Mouse (Mus musculus): ENCODE results near the gene Prkce.

The Prkce gene

DNA sequence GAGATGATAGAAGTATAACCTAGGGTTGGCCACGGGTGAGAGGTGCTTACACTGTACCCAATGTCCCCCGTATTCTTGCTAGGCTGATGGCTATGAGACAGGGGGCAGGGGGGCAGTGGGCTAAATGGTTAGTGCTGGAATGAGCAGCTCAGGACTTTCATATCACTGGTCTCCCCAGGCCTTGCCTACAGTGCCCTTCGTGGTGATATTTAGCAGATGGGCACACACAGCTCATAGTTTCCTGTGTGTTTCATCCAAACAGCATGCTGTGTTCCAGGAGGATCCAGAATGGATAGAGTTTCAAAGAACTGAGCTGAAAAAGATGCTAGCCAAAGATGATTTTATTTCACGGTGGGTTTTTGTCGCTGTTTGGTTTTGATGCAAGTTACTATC lies 241.0 kb downstream of the Prkce start:
- DNase-seq (ENCODE audit: low spot score in 2 of 2): no peak

DNA sequence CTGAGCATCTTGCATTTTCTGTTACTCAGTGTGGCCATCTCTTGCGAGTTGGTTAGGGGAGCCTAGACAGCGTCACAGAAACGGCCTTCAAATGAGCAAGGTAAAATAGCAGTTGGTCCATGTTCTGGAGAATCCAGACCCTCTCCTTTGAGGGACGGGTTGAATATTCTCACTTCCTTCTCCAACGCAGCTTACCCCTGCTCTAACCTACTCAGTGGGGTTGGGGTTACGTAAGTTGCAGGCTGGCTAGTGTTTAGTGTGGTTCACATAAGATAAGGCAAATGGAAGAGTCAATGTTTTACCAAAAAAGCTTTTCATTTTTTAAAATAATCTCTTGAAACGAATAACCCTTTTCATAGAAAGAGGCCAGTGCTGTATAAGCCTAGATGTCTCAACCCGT lies 241.9 kb downstream of the Prkce start:
- DNase-seq (ENCODE audit: low spot score in 2 of 2): no peak

DNA sequence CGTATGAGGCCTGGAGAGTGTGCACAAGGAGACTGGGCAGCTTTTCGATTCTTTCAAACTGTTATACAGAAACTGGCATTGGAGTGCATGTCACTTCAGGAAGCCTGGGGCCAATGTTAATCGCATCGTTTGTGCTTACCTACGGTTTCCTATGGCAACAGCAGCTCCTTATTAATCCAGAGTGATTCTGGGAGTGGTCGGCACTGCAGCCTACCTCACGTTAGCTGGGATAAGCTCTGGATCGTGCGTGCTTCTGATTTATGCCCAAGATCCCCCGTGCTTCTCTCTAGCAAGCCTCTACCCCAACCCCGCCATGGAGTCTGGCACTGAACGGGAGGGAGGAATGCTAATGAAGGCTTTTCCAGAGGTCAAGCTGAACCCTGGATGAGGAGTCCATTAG lies 242.9 kb downstream of the Prkce start:
- DNase-seq (ENCODE audit: low spot score in 2 of 2): no peak

DNA sequence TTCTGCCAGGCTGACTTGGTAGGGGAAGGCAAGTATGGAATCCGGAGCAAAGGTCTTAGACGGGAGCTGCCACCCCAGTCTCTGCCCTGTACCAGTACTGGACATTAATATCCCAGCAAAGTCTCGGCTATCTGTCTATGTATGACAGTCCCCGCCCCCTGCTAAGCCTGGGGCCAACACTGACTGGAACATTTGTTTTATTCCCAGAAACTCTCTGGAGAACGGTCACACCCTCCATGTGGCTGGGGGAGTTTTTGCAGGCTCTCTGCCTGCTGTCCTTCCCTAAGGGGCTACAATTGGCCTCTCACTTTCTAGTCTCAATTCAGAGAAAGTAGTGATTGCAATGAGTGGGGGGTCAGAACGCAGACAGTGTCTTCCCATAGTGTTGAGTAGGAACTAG lies 244.6 kb downstream of the Prkce start:
- DNase-seq (ENCODE audit: low spot score in 2 of 2): no peak

DNA sequence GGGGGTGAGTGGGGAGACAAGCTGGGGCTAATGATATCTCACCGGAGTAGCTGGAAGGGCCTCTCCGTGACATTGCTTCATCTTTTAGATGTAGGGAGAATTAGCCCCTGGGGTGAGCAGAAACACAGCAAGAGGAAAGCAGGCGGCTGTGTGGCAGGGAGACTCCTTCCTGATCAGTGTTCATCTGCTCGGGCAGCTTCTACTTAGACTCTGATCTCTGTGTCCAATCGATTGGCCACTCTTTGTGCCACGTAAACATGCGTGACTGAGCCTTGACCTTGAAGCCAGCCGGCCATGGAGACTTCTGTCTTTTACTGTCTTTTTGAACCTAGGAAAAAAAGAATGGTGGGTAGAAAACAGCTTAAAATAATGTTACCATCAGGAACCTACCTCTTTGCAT lies 247.0 kb downstream of the Prkce start:
- no peak for DNase-seq (ENCODE audit: low spot score in 2 of 2)

DNA sequence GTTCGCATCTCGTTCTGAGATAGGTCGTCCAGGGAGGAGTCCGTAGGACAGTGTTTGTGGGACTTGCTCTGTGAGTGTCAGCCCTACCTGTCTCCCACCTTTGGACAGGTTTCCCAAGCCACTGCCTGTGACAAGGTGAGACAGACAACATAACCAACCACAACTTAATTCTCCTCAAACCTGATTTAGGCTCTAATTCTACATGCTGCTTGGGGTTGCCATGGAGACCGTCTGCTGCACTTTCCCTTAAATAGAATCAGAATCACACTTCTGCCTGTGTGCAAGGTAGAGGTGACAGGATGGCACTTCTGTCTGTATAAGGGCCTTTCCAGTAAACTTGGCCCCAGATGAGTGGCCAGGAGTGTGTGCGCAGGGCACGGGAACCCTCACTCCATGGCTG lies 248.4 kb downstream of the Prkce start:
- DNase-seq (ENCODE audit: low spot score in 2 of 2): peak; percentile 41 to 47

DNA sequence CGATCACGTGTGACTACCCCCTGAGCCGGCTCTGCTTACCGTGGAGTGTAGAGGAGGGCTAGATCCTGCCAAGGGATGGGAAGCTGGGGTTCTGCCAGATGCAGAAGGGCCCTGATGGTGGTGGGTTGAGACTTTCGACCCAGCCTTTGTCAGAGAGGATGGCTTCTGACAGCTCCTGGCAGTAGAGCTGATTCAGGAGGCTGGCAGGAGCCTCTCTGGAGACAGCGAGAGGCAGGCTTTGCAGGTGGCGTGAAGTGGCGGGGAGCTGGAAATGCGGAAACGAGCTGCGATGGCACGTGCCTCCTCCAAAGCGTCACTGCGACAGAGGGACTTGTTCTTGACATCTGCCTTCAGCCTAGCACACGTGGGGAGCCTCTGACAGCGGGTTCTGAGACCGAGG lies 250.7 kb downstream of the Prkce start:
- no peak for DNase-seq (ENCODE audit: low spot score in 2 of 2)

DNA sequence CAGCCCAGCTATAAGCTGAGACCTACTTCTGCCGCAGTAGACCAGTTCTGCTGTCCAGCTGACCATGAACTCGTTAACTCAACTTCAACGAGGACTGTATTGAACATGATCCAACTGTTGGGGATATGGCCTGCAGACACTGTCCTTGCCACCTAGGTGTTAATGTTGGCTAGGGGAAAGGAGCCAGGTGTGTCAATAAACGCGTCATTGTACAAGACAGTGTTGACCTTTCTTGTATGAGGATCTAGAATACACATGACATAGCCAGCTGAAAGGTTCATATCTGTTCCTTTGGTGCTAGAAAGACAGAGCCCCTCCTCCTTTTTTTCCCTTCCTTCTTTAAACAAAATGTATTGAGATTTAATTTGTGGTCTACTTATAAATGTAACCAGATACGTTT lies 251.6 kb downstream of the Prkce start:
- DNase-seq (ENCODE audit: low spot score in 2 of 2): no peak

DNA sequence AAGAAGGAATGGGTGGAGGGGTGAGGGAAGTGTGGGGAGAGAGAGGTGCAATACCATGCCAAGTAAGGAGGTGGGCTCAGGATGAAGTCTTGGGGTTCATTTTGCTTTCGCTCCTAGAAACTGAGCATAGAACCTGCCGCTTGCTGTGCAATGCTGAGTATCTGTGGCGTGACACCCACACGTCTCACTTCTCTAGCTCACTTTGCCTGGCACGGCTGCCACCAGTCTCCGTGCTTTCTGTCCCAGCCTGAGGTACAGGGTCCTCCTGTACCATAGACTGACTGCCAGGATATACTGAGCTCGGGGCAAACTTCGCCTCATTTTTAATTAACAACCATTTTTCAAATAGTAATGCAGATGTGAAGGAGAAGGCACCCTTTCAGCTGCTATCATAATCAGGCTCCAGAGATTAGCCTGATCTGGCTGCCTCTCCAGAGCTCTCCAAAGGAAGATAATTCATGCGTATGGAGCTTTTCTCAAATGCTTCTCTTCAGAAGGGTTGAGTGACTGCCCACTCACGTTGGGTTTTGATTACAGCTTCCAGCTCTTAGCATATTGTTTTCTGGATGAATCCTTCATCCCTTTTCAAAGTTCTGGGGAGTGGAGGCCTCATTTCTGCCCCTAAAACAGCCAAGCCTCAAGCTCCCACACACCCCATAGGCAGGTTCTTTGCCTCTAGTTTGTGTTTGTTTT lies 253.2 kb downstream of the Prkce start:
- no peak for DNase-seq (ENCODE audit: low spot score in 2 of 2)

DNA sequence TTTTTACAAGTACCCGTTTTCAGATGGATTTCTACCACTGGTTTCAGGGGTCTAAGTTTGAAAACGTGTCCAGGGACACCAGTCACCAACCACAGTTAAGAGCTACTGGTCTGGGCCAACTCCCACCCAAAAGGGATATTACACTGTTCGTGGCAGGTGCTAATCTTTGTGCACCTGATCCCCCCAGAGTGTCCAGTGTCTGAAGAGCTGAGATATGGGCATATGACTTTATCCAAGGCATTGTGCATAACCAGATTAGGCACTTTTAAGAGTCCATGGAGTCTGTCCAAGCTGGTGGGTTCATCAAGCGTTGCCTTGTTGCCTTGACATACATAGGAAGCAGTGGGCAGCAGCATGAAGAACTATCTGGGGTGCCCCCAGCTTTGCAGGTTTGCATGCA lies 254.4 kb downstream of the Prkce start:
- no peak for DNase-seq (ENCODE audit: low spot score in 2 of 2)

DNA sequence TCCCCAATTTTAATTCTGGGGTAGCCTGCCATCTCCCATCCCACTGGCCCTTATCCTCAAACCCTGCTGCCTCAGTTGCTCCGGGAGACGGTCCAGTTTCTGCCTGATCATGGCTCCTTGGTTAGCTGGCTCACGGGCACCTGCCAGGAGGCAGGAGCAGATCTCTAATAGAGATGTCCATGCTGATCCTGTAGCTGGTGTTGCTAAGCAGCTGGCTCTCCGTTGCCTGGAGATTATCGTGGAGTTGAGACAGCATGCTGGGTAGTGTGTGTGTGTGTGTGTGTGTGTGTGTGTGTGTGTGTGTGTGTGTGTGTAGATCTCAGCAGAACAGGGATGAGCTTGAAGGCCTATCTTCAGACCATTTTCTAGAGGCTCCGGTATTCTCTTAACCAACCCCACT lies 262.3 kb downstream of the Prkce start:
- DNase-seq (ENCODE audit: low spot score in 2 of 2): no peak

DNA sequence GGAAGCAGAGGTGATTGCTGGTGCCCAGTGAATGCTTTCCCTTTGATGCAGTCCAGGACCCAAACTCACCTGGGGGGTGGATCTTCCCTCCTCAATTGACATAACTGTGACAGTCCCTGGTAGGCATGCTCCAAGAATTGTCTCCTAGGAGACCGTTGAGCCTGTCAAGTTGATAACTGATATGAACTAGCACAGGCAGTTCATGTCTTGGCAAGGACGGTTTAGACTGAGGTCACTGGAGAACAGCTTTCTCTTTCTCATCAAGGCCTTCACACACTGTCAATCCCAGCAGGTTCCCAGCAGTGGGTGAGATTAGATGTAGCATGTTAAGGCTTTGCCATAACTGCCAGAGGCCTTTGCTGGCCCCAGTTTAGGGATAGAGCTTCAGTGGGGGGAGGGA lies 265.5 kb downstream of the Prkce start:
- DNase-seq (ENCODE audit: low spot score in 2 of 2): no peak

DNA sequence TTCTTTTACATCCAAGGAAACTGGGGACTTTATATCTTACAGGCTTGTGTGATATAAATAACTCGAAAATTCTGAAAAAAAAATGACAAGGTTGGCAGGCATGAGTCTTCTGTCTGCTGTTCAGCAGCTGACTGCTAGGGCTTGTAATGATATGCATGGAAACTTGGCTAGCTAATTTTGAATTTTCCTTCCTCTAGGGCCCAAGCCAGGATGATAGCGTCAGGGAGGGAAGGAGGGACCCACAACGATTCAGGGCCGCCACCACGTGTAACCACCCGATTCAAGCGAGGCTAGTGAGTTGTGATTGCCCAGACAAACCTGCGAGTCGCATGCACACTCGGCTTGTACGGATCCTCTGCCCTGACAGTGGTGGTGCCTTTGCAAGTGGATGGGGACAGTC lies 266.2 kb downstream of the Prkce start:
- DNase-seq (ENCODE audit: low spot score in 2 of 2): no peak

DNA sequence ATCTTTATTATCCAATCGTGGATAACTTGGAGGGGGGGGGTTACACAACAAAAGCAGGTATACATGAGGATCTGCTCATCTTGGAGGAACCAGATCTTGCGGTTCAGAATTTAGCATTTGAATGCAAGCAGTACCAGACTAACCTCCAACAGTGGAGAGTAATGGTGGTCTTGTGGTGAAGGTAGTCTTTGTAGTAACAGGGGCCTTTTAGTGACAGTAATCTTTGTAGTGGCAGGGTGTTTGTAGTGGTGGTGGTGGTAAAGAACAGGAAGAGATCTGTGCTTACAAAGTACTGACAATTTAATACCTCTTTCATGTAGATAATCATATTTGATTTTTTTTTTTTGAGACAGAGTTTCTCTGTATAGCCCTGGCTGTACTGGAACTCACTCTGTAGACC lies 267.2 kb downstream of the Prkce start:
- DNase-seq (ENCODE audit: low spot score in 2 of 2): no peak

DNA sequence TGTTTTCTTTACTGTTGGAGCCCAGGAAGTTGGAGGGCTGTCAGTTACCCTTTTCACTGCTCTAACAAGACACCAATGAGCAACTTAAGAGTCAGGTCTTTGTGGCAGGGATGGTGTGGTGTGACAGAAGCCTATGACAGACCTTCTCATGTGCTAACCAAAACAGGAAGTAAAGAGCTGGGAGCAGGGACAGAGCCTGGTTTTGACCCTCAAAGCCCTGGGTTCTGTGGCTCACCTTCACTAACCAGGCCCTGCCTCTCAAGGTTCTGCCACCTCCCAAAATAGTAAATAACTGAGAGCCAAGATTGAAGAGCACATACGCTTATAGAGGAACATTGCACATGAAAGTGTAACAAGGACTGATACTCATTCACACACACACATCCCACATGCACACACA lies 268.0 kb downstream of the Prkce start:
- DNase-seq (ENCODE audit: low spot score in 2 of 2): no peak

DNA sequence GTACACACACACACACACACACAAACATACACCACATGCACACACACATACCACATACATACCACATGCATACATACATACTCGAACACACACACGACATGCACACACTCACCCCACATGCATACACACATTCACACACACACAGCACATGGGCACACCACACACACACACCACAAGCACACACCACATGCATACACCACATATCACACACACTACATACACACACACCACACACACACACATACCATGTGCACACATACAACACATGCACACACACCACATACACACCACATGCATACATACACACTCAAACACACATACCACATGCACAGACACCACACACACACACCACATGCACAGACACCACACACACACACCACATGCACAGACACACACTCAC lies 268.4 kb downstream of the Prkce start:
- DNase-seq (ENCODE audit: low spot score in 2 of 2): no peak

DNA sequence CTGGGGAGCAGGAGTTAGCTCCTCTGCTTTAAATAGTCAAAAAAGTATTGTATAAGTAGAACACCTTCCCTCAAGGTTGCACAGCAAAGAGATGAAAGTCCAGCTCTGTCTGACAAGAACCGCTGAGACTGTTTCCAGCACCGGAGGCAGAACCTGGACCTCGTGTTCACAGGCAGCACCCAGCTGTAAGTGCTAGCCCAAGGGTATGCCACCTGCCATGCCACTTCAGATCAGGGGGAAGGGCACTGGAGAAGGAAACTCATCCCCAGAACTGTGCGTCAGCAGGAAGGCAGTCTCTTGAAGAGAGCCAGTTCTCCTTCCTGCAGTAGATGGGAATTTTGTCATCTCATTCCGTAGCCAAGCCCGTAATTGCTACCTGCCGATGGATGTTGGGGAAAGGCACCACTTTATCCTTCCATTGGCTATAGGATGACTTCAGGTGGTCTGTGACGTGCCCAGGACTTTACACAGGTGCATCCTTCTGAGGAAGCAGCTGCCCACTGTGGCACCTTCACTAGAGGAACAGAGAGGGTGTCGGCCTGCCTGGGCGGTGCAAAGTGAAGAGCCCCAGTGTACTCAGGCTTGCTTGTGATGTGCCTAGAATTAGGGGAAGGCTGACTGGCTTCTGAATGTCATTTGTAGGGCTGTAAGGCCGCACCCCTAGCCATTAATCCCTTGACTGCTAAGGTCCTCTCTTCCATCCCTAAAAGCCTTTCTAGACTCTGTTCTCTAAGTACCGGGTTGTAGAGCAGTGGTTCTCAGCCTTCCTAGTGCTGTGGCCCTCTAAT lies 269.2 kb downstream of the Prkce start:
- DNase-seq (ENCODE audit: low spot score in 2 of 2): no peak

DNA sequence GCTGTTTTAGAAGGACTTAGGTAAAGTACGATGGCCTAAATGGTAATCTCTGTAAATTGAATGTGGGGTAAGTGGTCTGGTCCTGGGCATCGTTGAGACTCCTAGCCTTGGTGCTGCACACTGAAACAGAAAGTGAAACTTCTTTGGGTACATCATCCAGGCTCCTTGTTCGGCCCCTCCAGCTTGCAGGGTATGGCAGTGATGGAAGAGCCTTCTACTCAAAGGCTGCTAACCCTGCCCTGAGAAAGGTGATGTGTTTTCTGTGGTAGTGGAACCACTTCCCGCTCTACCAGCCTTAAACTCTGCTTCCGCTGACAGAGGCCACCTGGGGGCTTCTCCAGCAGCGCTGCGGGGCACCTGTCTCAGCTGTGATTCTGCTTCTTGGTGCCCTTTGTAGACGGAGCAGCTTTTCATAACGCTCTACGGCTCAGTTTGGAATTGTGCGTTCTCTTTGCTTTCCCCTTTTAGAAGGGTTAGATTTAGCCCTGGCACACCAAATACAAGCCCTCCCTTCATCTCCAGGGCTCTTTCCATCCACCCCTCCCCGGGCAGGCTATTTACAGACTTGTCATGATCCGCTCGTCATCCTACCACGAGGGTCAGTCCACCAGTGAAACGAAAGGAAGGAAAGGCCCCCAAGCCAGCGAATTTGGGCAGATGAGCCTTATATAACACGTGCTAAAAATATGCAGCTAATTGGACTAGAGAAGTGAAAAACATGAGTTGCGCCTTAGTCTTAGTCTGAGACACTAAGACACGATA lies 270.1 kb downstream of the Prkce start:
- peak; percentile 50 to 81 for DNase-seq (ENCODE audit: low spot score in 2 of 2)

DNA sequence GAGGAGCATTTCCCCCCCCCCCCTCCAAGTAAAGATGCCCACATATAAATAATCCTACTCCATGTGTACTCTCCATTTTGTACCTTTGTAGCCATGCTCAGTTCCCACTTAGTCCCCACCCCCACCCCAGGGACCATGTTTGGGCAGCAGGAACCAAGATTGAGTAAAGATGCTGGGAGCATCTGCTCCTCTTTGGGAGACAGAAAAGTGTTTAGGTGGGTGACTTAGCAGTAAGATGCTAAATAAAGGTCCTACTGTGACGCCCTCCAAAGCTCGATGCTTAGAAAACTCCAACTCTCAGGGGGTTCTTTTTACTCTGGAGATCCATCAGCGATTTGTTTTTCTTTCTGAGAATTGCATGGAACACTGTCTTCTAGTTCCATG lies 270.7 kb downstream of the Prkce start:
- DNase-seq (ENCODE audit: low spot score in 2 of 2): no peak

DNA sequence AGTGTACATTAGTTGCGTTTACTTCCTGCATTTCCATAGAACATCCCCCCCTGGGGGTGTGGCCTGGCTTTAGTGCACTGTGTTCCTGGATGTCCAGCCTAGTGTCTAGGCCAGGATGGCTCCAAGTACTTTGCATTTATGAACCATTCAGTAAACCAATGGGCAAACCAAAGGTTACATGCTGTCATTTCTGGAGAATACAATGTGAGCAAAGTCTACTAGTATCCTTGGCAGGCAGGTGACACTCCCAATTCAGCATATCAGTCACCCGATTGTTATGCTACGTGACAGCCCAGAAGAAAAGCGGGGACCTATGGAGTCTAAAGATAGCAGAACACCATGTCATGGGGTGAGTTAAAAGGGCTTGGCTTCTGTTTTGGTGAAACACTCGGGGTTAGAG lies 271.2 kb downstream of the Prkce start:
- no peak for DNase-seq (ENCODE audit: low spot score in 2 of 2)

DNA sequence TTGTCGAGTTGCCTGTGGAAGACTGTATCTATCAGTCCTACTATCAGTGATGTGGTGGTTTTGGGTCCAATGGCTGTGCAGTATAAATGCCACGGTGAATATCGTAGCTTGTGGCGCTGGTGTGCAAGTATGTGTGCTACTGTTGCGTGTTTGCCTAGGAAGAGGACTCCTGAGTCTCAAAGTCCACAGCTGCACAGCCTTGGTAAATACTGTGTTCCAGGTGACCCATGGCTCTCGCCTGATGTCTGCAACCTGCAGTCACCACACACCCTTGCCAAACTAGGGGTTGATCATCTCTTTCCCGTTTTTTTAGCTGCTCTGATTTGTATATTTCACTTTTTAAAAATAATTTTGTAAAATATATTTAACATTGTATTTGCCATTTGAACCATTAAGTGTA lies 273.5 kb downstream of the Prkce start:
- no peak for DNase-seq (ENCODE audit: low spot score in 2 of 2)

DNA sequence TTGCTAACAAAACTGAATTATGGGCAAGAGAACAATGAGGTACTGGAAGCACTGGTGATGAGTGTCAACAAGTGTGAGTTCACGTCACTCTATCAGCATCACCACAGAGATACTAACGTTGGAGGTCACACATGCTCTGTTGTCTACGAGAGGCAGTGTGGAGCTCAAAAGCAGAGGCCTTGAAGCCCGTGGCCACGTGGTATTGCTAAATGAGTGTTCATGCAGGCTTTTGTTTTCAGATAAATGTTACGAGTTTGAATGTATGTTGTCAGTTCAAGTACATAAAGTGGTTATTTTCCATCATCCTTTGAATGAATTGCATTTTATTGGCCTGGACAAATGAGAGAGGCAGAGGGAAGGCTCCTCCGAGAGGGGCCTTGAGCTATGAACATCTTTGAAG lies 276.3 kb downstream of the Prkce start:
- no peak for DNase-seq (ENCODE audit: low spot score in 2 of 2)
